Mouse (Mus musculus): ENCODE results near the gene Wipi2. TPM values are rescaled to one million over a fixed set of nuclear protein-coding genes. Genes with fewer than 3 reads are reported as not detected.
A peak's percentile ranks its signal among the peaks of the same experiment; 100 is the strongest.

The Wipi2 gene
- polyA plus RNA-seq, 1 experiment from 2014 or later: 38.9 TPM

- ATAC-seq (ENCODE audit: insufficient read depth, low FRiP score): no peak
- peaks cover 15% of the 10 kb centered on the region; the same call in 1 of the 2 replicates for H3K27me3 ChIP-seq (ENCODE audit: control insufficient read depth, insufficient read depth, low read length)
- no peak overlapping the region for H3K9ac ChIP-seq (ENCODE audit: low read length)
- H3K27ac ChIP-seq (ENCODE audit: low read length): no peak overlapping the region
- H3K4me2 ChIP-seq (ENCODE audit: low read depth, low read length): no peak overlapping the region
- 86% methylated on average over 12 of the region's 12 CpGs for WGBS
- no peaks in the 10 kb centered on the region for H3K4me1 ChIP-seq (ENCODE audit: control insufficient read depth, insufficient read depth, low read length)
- no peaks in the 10 kb centered on the region for H3K36me3 ChIP-seq (ENCODE audit: control insufficient read depth, insufficient read depth, low read length)
- no peak overlapping the region for H3K4me3 ChIP-seq (replicated peaks; ENCODE audit: low read length)
- no peaks in the 10 kb centered on the region for H3K9me3 ChIP-seq (replicated peaks; ENCODE audit: control insufficient read depth, low read length)
These were observed 22.2 kb upstream of the Wipi2 start for GRCm38 (mm10) chr5:142605288-142605687.

GRCm38 (mm10) chr5:142608259-142608988 is 19.1 kb upstream of the Wipi2 start, which contains the start of gene Mmd2:
Gene Mmd2, minus strand, starts transcription at chr5:142608800.
- Histone ChIP-seq H3K4me2 (ENCODE audit: low read depth, low read length) (peak within 1 kb of the TSS; percentile 65), H3K27me3 (ENCODE audit: control insufficient read depth, insufficient read depth, low read length) (peaks cover 17% of the 10 kb centered on the region; the same call in 1 of the 2 replicates), H3K4me1 (ENCODE audit: control insufficient read depth, insufficient read depth, low read length) (no peaks in the 10 kb centered on the region), H3K9ac (ENCODE audit: low read length) (peak within 1 kb of the TSS; percentile 36), H3K4me3 (replicated peaks; ENCODE audit: low read length) (peak within 1 kb of the TSS; percentile 38), H3K9me3 (replicated peaks; ENCODE audit: control insufficient read depth, low read length) (no peaks in the 10 kb centered on the region), H3K36me3 (ENCODE audit: control insufficient read depth, insufficient read depth, low read length) (no peaks in the 10 kb centered on the region), H3K27ac (ENCODE audit: low read length) (no peak within 1 kb of the TSS)
- 3% methylated on average over 42 of the region's 42 CpGs for WGBS
- peak; percentile 68; the same call in 1 of the 2 replicates for ATAC-seq (ENCODE audit: insufficient read depth, low FRiP score)

- WGBS: 6% methylated on average over 4 of the region's 4 CpGs
- Histone ChIP-seq H3K36me3 (ENCODE audit: control insufficient read depth, insufficient read depth, low read length) (no peaks in the 10 kb centered on the region), H3K27me3 (ENCODE audit: control insufficient read depth, insufficient read depth, low read length) (peaks cover 17% of the 10 kb centered on the region; the same call in 1 of the 2 replicates), H3K4me3 (replicated peaks; ENCODE audit: low read length) (peak overlapping the region; percentile 38), H3K27ac (ENCODE audit: low read length) (no peak overlapping the region), H3K9me3 (replicated peaks; ENCODE audit: control insufficient read depth, low read length) (no peaks in the 10 kb centered on the region), H3K9ac (ENCODE audit: low read length) (peak overlapping the region; percentile 36), H3K4me1 (ENCODE audit: control insufficient read depth, insufficient read depth, low read length) (no peaks in the 10 kb centered on the region), H3K4me2 (ENCODE audit: low read depth, low read length) (peak overlapping the region; percentile 65)
- ATAC-seq (ENCODE audit: insufficient read depth, low FRiP score): no peak
These were observed 18.5 kb upstream of the Wipi2 start for GRCm38 (mm10) chr5:142608989-142609325.

- no peak overlapping the region for H3K4me3 ChIP-seq (replicated peaks; ENCODE audit: low read length)
- WGBS: 83% methylated on average over 4 of the region's 4 CpGs
These were observed 17.1 kb upstream of the Wipi2 start for GRCm38 (mm10) chr5:142610362-142610761.

DNA sequence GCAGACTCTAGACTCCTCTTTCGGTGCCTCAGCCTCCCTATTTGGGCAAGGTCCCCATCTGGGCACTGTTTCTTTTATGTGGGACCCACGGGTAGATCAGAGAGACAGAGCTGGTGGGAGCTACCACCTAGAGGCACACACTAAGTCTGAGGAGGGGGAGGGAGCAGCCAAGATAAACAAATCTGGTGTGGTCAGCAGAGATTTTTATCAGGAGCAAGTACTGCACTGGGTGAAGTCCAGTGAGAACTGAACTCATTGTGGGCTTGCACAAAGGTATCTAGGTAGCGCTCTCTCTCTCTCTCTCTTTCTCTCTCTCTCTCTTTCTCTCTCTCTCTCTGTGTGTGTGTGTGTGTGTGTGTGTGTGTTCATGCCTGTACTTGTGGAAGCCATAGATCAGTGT is 13.0 kb upstream of the Wipi2 start:
- no peak overlapping the region for H3K9ac ChIP-seq (ENCODE audit: low read length)
- no peaks in the 10 kb centered on the region for H3K4me1 ChIP-seq (ENCODE audit: control insufficient read depth, insufficient read depth, low read length)
- no peak overlapping the region for H3K27ac ChIP-seq (ENCODE audit: low read length)
- no peak overlapping the region for H3K4me3 ChIP-seq (replicated peaks; ENCODE audit: low read length)
- peaks cover 7% of the 10 kb centered on the region; the same call in 1 of the 2 replicates for H3K27me3 ChIP-seq (ENCODE audit: control insufficient read depth, insufficient read depth, low read length)
- no peak overlapping the region for H3K4me2 ChIP-seq (ENCODE audit: low read depth, low read length)
- ATAC-seq (ENCODE audit: insufficient read depth, low FRiP score): no peak
- H3K9me3 ChIP-seq (replicated peaks; ENCODE audit: control insufficient read depth, low read length): no peaks in the 10 kb centered on the region
- no peaks in the 10 kb centered on the region for H3K36me3 ChIP-seq (ENCODE audit: control insufficient read depth, insufficient read depth, low read length)
- WGBS: 53% methylated on average over 3 of the region's 3 CpGs

More at GRCm38 (mm10) chr5:142610362-142610761, 17.1 kb upstream of the Wipi2 start:
- Histone ChIP-seq H3K27ac (ENCODE audit: low read length) (no peak overlapping the region), H3K36me3 (ENCODE audit: control insufficient read depth, insufficient read depth, low read length) (no peaks in the 10 kb centered on the region), H3K4me1 (ENCODE audit: control insufficient read depth, insufficient read depth, low read length) (no peaks in the 10 kb centered on the region), H3K9me3 (replicated peaks; ENCODE audit: control insufficient read depth, low read length) (no peaks in the 10 kb centered on the region), H3K4me2 (ENCODE audit: low read depth, low read length) (no peak overlapping the region), H3K9ac (ENCODE audit: low read length) (no peak overlapping the region), H3K27me3 (ENCODE audit: control insufficient read depth, insufficient read depth, low read length) (peaks cover 17% of the 10 kb centered on the region; the same call in 1 of the 2 replicates)
- no peak for ATAC-seq (ENCODE audit: insufficient read depth, low FRiP score)

DNA sequence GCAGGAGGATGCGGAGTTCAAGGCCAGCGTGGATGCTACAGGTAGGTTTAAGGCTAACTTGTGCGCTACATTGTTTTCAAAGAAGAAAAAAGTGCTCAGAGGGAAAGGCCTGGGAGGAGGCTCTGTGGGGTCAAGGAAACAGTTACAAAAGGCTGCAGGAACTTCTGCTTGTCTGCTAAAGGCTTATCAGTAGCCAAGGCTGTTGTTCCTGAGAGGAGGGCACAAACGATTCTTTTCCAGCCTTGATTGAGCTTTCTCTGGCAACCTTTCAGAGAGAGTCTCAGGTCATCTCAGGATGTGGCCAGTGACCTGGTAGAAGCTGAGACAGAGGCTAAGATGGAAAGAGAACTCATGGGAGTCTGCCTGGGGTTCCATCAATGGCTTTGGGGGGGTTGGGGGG is 11.9 kb upstream of the Wipi2 start:
- H3K27ac ChIP-seq (ENCODE audit: low read length): no peak overlapping the region
- H3K9ac ChIP-seq (ENCODE audit: low read length): no peak overlapping the region
- 81% methylated on average over 4 of the region's 4 CpGs for WGBS
- no peaks in the 10 kb centered on the region for H3K4me1 ChIP-seq (ENCODE audit: control insufficient read depth, insufficient read depth, low read length)
- no peaks in the 10 kb centered on the region for H3K9me3 ChIP-seq (replicated peaks; ENCODE audit: control insufficient read depth, low read length)
- H3K4me3 ChIP-seq (replicated peaks; ENCODE audit: low read length): no peak overlapping the region
- no peaks in the 10 kb centered on the region for H3K36me3 ChIP-seq (ENCODE audit: control insufficient read depth, insufficient read depth, low read length)
- no peaks in the 10 kb centered on the region for H3K27me3 ChIP-seq (ENCODE audit: control insufficient read depth, insufficient read depth, low read length)
- H3K4me2 ChIP-seq (ENCODE audit: low read depth, low read length): no peak overlapping the region
- ATAC-seq (ENCODE audit: insufficient read depth, low FRiP score): no peak

DNA sequence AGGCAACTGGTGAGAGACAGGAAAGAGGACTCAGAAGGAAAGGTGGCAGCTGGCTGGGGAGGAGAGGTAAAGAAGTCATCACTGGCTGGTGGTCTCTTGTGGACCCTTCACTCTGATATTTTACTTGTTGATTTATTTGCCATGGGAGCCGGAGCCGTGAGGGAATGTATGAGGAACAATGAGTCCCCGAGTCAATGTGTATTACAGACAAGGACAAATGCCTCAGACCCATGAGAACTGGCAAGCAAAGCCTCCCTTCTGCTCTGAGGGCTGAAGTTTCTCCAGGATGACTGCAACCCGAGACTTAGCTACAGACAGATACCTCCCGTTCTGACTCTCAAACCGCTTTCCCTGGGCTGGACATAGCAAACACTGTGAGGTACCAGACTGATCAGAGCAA is 11.2 kb upstream of the Wipi2 start:
- no peak overlapping the region for H3K4me2 ChIP-seq (ENCODE audit: low read depth, low read length)
- WGBS: 42% methylated on average over 6 of the region's 6 CpGs
- H3K4me1 ChIP-seq (ENCODE audit: control insufficient read depth, insufficient read depth, low read length): no peaks in the 10 kb centered on the region
- H3K4me3 ChIP-seq (replicated peaks; ENCODE audit: low read length): no peak overlapping the region
- H3K9ac ChIP-seq (ENCODE audit: low read length): no peak overlapping the region
- H3K36me3 ChIP-seq (ENCODE audit: control insufficient read depth, insufficient read depth, low read length): no peaks in the 10 kb centered on the region
- no peak overlapping the region for H3K27ac ChIP-seq (ENCODE audit: low read length)
- ATAC-seq (ENCODE audit: insufficient read depth, low FRiP score): no peak
- no peaks in the 10 kb centered on the region for H3K9me3 ChIP-seq (replicated peaks; ENCODE audit: control insufficient read depth, low read length)
- H3K27me3 ChIP-seq (ENCODE audit: control insufficient read depth, insufficient read depth, low read length): no peaks in the 10 kb centered on the region

DNA sequence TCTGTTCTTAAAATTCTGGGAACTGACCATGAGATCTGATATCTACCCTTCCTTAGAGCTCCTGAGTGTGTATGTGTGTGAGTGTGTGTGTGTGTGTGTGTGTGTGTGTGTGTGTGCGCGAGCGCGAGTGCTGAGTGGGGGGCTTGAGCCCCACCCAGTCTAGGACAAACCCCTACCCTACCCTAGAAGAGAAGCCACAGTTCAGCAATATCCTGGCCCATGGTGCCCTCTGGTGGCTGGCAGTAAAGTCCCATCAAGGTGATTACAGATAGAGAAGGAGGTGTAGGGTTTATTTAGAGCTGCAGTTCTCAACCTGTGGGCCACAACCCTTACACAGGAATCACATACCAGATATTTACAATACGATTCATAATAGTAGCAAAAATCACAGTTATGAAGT is 7.6 kb upstream of the Wipi2 start:
- 16% methylated on average over 5 of the region's 5 CpGs for WGBS
- ATAC-seq (ENCODE audit: insufficient read depth, low FRiP score): 0 out of 2 replicates have a peak, but pooled peaks have one; percentile 33

DNA sequence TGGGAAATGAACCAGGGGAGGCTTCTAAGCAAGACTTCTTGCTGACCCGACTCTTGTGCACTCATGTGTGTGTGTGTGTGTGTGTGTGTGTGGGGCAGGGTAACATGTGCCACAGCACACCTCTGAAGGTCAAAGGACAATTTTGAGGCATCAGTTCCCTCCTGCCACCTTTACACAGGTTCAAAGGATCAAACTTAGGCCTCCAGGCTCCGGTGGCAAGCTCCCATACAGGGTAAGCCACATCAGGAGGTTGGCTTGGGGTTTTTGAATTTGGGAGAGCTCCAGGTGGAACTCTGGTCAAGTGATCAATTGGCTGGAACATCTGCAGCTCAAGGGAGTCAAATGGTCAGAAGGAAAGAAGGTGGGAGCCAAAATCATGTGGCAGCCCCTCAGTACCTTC is 6.1 kb upstream of the Wipi2 start:
- Histone ChIP-seq H3K27ac (ENCODE audit: low read length) (no peak overlapping the region), H3K9ac (ENCODE audit: low read length) (no peak overlapping the region), H3K36me3 (ENCODE audit: control insufficient read depth, insufficient read depth, low read length) (no peaks in the 10 kb centered on the region), H3K4me1 (ENCODE audit: control insufficient read depth, insufficient read depth, low read length) (no peaks in the 10 kb centered on the region), H3K4me2 (ENCODE audit: low read depth, low read length) (no peak overlapping the region), H3K9me3 (replicated peaks; ENCODE audit: control insufficient read depth, low read length) (no peaks in the 10 kb centered on the region), H3K4me3 (replicated peaks; ENCODE audit: low read length) (no peak overlapping the region), H3K27me3 (ENCODE audit: control insufficient read depth, insufficient read depth, low read length) (no peaks in the 10 kb centered on the region)
- 84% methylated on average over 2 of the region's 2 CpGs for WGBS
- ATAC-seq (ENCODE audit: insufficient read depth, low FRiP score): no peak

More for the DNA sequence above, 7.6 kb upstream of the Wipi2 start:
- H3K27me3 ChIP-seq (ENCODE audit: control insufficient read depth, insufficient read depth, low read length): no peaks in the 10 kb centered on the region
- H3K36me3 ChIP-seq (ENCODE audit: control insufficient read depth, insufficient read depth, low read length): no peaks in the 10 kb centered on the region
- H3K4me2 ChIP-seq (ENCODE audit: low read depth, low read length): no peak overlapping the region
- H3K4me3 ChIP-seq (replicated peaks; ENCODE audit: low read length): no peak overlapping the region
- no peaks in the 10 kb centered on the region for H3K9me3 ChIP-seq (replicated peaks; ENCODE audit: control insufficient read depth, low read length)
- H3K4me1 ChIP-seq (ENCODE audit: control insufficient read depth, insufficient read depth, low read length): no peaks in the 10 kb centered on the region
- no peak overlapping the region for H3K27ac ChIP-seq (ENCODE audit: low read length)
- H3K9ac ChIP-seq (ENCODE audit: low read length): no peak overlapping the region
